Mouse (Mus musculus) T-helper 1 cell (primary cell): ENCODE measurements at regions not wholly inside any gene's neighbourhood (a gene's known extent, or its start where the extent isn't known, plus 50 kb on each side); places are given as distances from the start of the nearest gene placed in this dataset.

Experiments used
- in situ Hi-C: fragments of 300-600 bp; cut with MboI, MseI; formaldehyde crosslinking; loops from one replicate; pipeline ENCODE4 v1.15.1; 2025; ENCODE audit warnings: high pct_unique_total_duplicates

GRCm38 (mm10) chr7:119384670-119385241 is 74.3 kb downstream of the Gp2 start:
- in situ Hi-C loops, result no loop called here

GRCm38 (mm10) chr7:119379935-119380334 is 79.2 kb downstream of the Gp2 start:
- in situ Hi-C loops, result no loop called here

- in situ Hi-C loops, result no loop called here
Observed at GRCm38 (mm10) chr7:119364268-119364596, 94.9 kb downstream of the Gp2 start.

GRCm38 (mm10) chr7:119363552-119364267 is 95.4 kb downstream of the Gp2 start:
- in situ Hi-C loops, result no loop called here

GRCm38 (mm10) chr7:119357338-119357737 is 101.7 kb downstream of the Gp2 start:
- in situ Hi-C loops, result loop anchor here (10.0 kb wide), 1 partner anchor 1903 kb away; no protein-coding TSS in a partner anchor

- in situ Hi-C loops, result loop anchor here (10.0 kb wide), 1 partner anchor 1901 kb away; no protein-coding TSS in a partner anchor
Observed at GRCm38 (mm10) chr7:119356251-119356650, 102.8 kb downstream of the Gp2 start.

GRCm38 (mm10) chr7:119352571-119352970 is 106.5 kb downstream of the Gp2 start:
- in situ Hi-C loops, result loop anchor here (10.0 kb wide), 1 partner anchor 1898 kb away; no protein-coding TSS in a partner anchor

- in situ Hi-C loops, result loop anchor here (10.0 kb wide), 1 partner anchor 1896 kb away; no protein-coding TSS in a partner anchor
Observed at GRCm38 (mm10) chr7:119350641-119351040, 108.4 kb downstream of the Gp2 start.

- in situ Hi-C loops, result no loop called here
Observed at GRCm38 (mm10) chr7:119343380-119343779, 115.7 kb downstream of the Gp2 start.

- in situ Hi-C loops, result no loop called here
Observed at GRCm38 (mm10) chr7:119333102-119333501, 126.0 kb downstream of the Gp2 start.

GRCm38 (mm10) chr7:119330460-119331109 is 128.5 kb downstream of the Gp2 start:
- in situ Hi-C loops, result no loop called here

GRCm38 (mm10) chr7:119296307-119296706 is 111.9 kb upstream of the Gpr139 start:
- in situ Hi-C loops, result no loop called here

GRCm38 (mm10) chr7:119291442-119291841 is 107.0 kb upstream of the Gpr139 start:
- in situ Hi-C loops, result no loop called here

GRCm38 (mm10) chr7:119285290-119285689 is 100.9 kb upstream of the Gpr139 start:
- in situ Hi-C loops, result no loop called here

GRCm38 (mm10) chr7:119279896-119280661 is 95.7 kb upstream of the Gpr139 start:
- in situ Hi-C loops, result no loop called here

GRCm38 (mm10) chr7:119272621-119273020 is 88.2 kb upstream of the Gpr139 start:
- in situ Hi-C loops, result no loop called here

- in situ Hi-C loops, result no loop called here
Observed at GRCm38 (mm10) chr7:119271427-119271826, 87.0 kb upstream of the Gpr139 start.

GRCm38 (mm10) chr7:119270826-119271420 is 86.5 kb upstream of the Gpr139 start:
- in situ Hi-C loops, result no loop called here

- in situ Hi-C loops, result loop anchor here (5.0 kb wide), 1 partner anchor 51 kb away; no protein-coding TSS in a partner anchor
Observed at GRCm38 (mm10) chr7:119258222-119258621, 73.8 kb upstream of the Gpr139 start.

GRCm38 (mm10) chr7:119256916-119257315 is 72.5 kb upstream of the Gpr139 start:
- in situ Hi-C loops, result loop anchor here (5.0 kb wide), 1 partner anchor 50 kb away; no protein-coding TSS in a partner anchor

GRCm38 (mm10) chr7:119252742-119253141 is 68.3 kb upstream of the Gpr139 start:
- in situ Hi-C loops, result no loop called here
